Mouse (Mus musculus) left cerebral cortex, adult 9 months (tissue): ENCODE results near the gene March10.

Experiments
- DNase-seq, 2 experiments: peaks; one replicate each; pipeline ENCODE4 v3.0.0; 2022; ENCODE audit warnings: low spot score in 2 of 2

The March10 gene

GRCm38 (mm10) chr11:105466756-105467155 lies 10.2 kb upstream of the March10 start:
- DNase-seq, result no peak

GRCm38 (mm10) chr11:105465488-105465887 lies 9.0 kb upstream of the March10 start:
- DNase-seq, result no peak

GRCm38 (mm10) chr11:105464430-105464967 lies 8.0 kb upstream of the March10 start:
- peak in 1 of 2 experiments; percentile 29 for DNase-seq

GRCm38 (mm10) chr11:105459900-105460299 lies 3.4 kb upstream of the March10 start:
- no peak for DNase-seq

- no peak for DNase-seq
Observed at GRCm38 (mm10) chr11:105457041-105457440, 506 bp upstream of the March10 start.

GRCm38 (mm10) chr11:105455118-105455517 lies 1.4 kb downstream of the March10 start:
- DNase-seq, result no peak

- no peak for DNase-seq
Observed at GRCm38 (mm10) chr11:105453084-105453483, 3.5 kb downstream of the March10 start.

GRCm38 (mm10) chr11:105452504-105452903 lies 4.0 kb downstream of the March10 start:
- DNase-seq, result no peak

- no peak for DNase-seq
Observed at GRCm38 (mm10) chr11:105451553-105452135, 4.9 kb downstream of the March10 start.

- no peak for DNase-seq
Observed at GRCm38 (mm10) chr11:105449581-105450315, 6.8 kb downstream of the March10 start.

- peak in 1 of 2 experiments; percentile 18 for DNase-seq
Observed at GRCm38 (mm10) chr11:105447661-105448060, 8.9 kb downstream of the March10 start.

- no peak for DNase-seq
Observed at GRCm38 (mm10) chr11:105446221-105446620, 10.3 kb downstream of the March10 start.

- DNase-seq, result no peak
Observed at GRCm38 (mm10) chr11:105445741-105446140, 10.8 kb downstream of the March10 start.

GRCm38 (mm10) chr11:105444929-105445328 lies 11.6 kb downstream of the March10 start:
- DNase-seq, result no peak

GRCm38 (mm10) chr11:105443505-105443904 lies 13.0 kb downstream of the March10 start:
- DNase-seq, result peak in 1 of 2 experiments; percentile 23

GRCm38 (mm10) chr11:105439796-105440195 lies 16.7 kb downstream of the March10 start:
- DNase-seq, result no peak

GRCm38 (mm10) chr11:105438907-105439306 lies 17.6 kb downstream of the March10 start:
- DNase-seq, result no peak

- no peak for DNase-seq
Observed at GRCm38 (mm10) chr11:105426441-105426840, 30.1 kb downstream of the March10 start.

GRCm38 (mm10) chr11:105424643-105425042 lies 31.9 kb downstream of the March10 start:
- DNase-seq, result no peak

- peak; percentile 81 to 88 for DNase-seq
Observed at GRCm38 (mm10) chr11:105420671-105421450, 35.7 kb downstream of the March10 start.

GRCm38 (mm10) chr11:105419946-105420345 lies 36.6 kb downstream of the March10 start:
- DNase-seq, result peak; percentile 25 to 39

GRCm38 (mm10) chr11:105414009-105414408 lies 42.5 kb downstream of the March10 start:
- no peak for DNase-seq
